ENCODE assay signal across 12 mouse cellular contexts in genomic region chr12:45671554-45671948, GRCm38 (mm10).
DNase-seq lines count a peak whose midpoint lies in the region; ATAC-seq and TF ChIP-seq lines count a peak whose summit lies in the region.
"Had no signal": no experiment of that assay in that cellular context is flagged by ENCODE, and none has a peak within 500 bp of the region (broad histone marks: within the 10 kb centered on the region; RNA-seq: fewer than 3 reads in every experiment).

No protein-coding gene starts in this region.

- no peaks in the 10 kb centered on the region for H3K9me3 ChIP-seq in forebrain, embryonic 16.5 days (ENCODE audit: control insufficient read depth, low read length)
- H3K9me3 ChIP-seq in limb, embryonic 14.5 days (ENCODE audit: control insufficient read depth, low read length) = no peaks in the 10 kb centered on the region
- no peaks in the 10 kb centered on the region for H3K9me3 ChIP-seq in intestine, embryonic 16.5 days (ENCODE audit: control insufficient read depth, low read length)

- H3K27me3 ChIP-seq in forebrain, embryonic 16.5 days (replicated peaks; ENCODE audit: control insufficient read depth, insufficient read depth, low read length) = no peaks in the 10 kb centered on the region
- no peaks in the 10 kb centered on the region for H3K27me3 ChIP-seq in limb, embryonic 14.5 days (ENCODE audit: control insufficient read depth, insufficient read depth, low read length)
- no peaks in the 10 kb centered on the region for H3K27me3 ChIP-seq in intestine, embryonic 16.5 days (replicated peaks; ENCODE audit: control insufficient read depth, insufficient read depth, low read length)
- H3K27me3 ChIP-seq: CH12.LX, Patski had no signal

- DNase-seq in right cerebral cortex, postnatal 10 days (ENCODE audit: low spot score in 2 of 2) = peak; percentile 35 to 39
- no peak for DNase-seq in right cerebral cortex, postnatal 14 days
- DNase-seq in limb, embryonic 14.5 days (ENCODE audit: low spot score) = peak; percentile 14
- DNase-seq in left cerebral cortex, postnatal 25 days (ENCODE audit: low spot score in 2 of 2) = no peak
- DNase-seq: cerebellum, postnatal 14 days had no signal

- intact Hi-C loops in left cerebral cortex, postnatal 25 days (cut with DNase I) = no loop called here

- no peaks in the 10 kb centered on the region for H3K36me3 ChIP-seq in forebrain, embryonic 16.5 days (ENCODE audit: control insufficient read depth, insufficient read depth)
- H3K36me3 ChIP-seq in limb, embryonic 14.5 days (ENCODE audit: control insufficient read depth, insufficient read depth, low read length) = no peaks in the 10 kb centered on the region
- no peaks in the 10 kb centered on the region for H3K36me3 ChIP-seq in intestine, embryonic 16.5 days (ENCODE audit: control insufficient read depth, insufficient read depth, low read length)

- H3K4me2 ChIP-seq in forebrain, embryonic 16.5 days (ENCODE audit: low read length) = peak overlapping the region; percentile 26
- peak overlapping the region; percentile 30; the same call in 1 of the 2 replicates for H3K4me2 ChIP-seq in limb, embryonic 14.5 days (replicated peaks; ENCODE audit: low read depth, low read length, severe bottlenecking)
- no peak overlapping the region for H3K4me2 ChIP-seq in intestine, embryonic 16.5 days (ENCODE audit: low read depth, low read length)
- H3K4me2 ChIP-seq: liver, embryonic 11.5 days had no signal

- no peak overlapping the region for H3K9ac ChIP-seq in forebrain, embryonic 16.5 days (replicated peaks; ENCODE audit: low read depth, low read length)
- no peak overlapping the region for H3K9ac ChIP-seq in limb, embryonic 14.5 days (ENCODE audit: low read depth, low read length, severe bottlenecking)
- no peak overlapping the region for H3K9ac ChIP-seq in intestine, embryonic 16.5 days (ENCODE audit: low read depth, low read length)

- 4% methylated on average over 4 of the region's 4 CpGs for WGBS in forebrain, embryonic 16.5 days
- WGBS in limb, embryonic 14.5 days = 36% methylated on average over 4 of the region's 4 CpGs
- WGBS in intestine, embryonic 16.5 days = 59% methylated on average over 4 of the region's 4 CpGs

- H3K4me1 ChIP-seq in forebrain, embryonic 16.5 days (replicated peaks; ENCODE audit: control insufficient read depth, insufficient read depth, low read length) = peaks cover 18% of the 10 kb centered on the region
- H3K4me1 ChIP-seq in limb, embryonic 14.5 days (ENCODE audit: control insufficient read depth, insufficient read depth, low read length) = peaks cover 34% of the 10 kb centered on the region
- H3K4me1 ChIP-seq in intestine, embryonic 16.5 days (ENCODE audit: control insufficient read depth, insufficient read depth, low read length) = no peaks in the 10 kb centered on the region

- no peak overlapping the region for H3K4me3 ChIP-seq in forebrain, embryonic 16.5 days (replicated peaks; ENCODE audit: low read length)
- peak overlapping the region; percentile 8; the same call in 1 of the 2 replicates for H3K4me3 ChIP-seq in limb, embryonic 14.5 days (replicated peaks; ENCODE audit: low read length)
- no peak overlapping the region for H3K4me3 ChIP-seq in intestine, embryonic 16.5 days (ENCODE audit: low read length)

- no peak for TF ChIP-seq POLR2A in limb, embryonic 14.5 days (IDR thresholded peaks at IDR 0.05; ENCODE audit: borderline replicate concordance, extremely low read depth, insufficient read depth, insufficient read length)

- ATAC-seq in forebrain, embryonic 16.5 days = peak; percentile 63
- 0 out of 2 replicates have a peak, but pooled peaks have one; percentile 43 for ATAC-seq in limb, embryonic 14.5 days (ENCODE audit: low FRiP score, low read depth)
- ATAC-seq in inflammation-experienced regulatory T-cells, adult 6 months = no peak
- ATAC-seq in intestine, embryonic 16.5 days = no peak
- ATAC-seq: intestine, postnatal 0 days; Patski had no signal

- H3K27ac ChIP-seq in forebrain, embryonic 16.5 days (ENCODE audit: low read length) = no peak overlapping the region; the same call in 1 of the 2 replicates
- 0 out of 2 replicates have a peak overlapping the region, but pooled peaks have one; percentile 70 for H3K27ac ChIP-seq in limb, embryonic 14.5 days (replicated peaks; ENCODE audit: low read depth, low read length)
- no peak overlapping the region for H3K27ac ChIP-seq in intestine, embryonic 16.5 days (ENCODE audit: low read length)

Comparison
In these comparisons a context has a peak if more than half of its experiments do, and no peak if none do; other contexts are left out.
1. DNase-seq: peak in right cerebral cortex, postnatal 10 days (2 of 2) and limb, embryonic 14.5 days (single experiment); none in right cerebral cortex, postnatal 14 days (single experiment) and left cerebral cortex, postnatal 25 days (0 of 2).
2. ATAC-seq: peak in forebrain, embryonic 16.5 days (single experiment) and limb, embryonic 14.5 days (single experiment); none in inflammation-experienced regulatory T-cells, adult 6 months (single experiment) and intestine, embryonic 16.5 days (single experiment).